Mouse (Mus musculus) liver, embryonic 14.5 days (tissue): ENCODE results near the gene Hmgcl. TPM values are rescaled to one million over a fixed set of nuclear protein-coding genes. Genes with fewer than 3 reads are reported as not detected.
"Not testable (repeated sequence)": the region's sequence is repeated elsewhere in the genome, so short reads cannot be mapped to it uniquely, and the experiment has no call there.

Experiments
- ATAC-seq: fragments of 200-750 bp; cut with Nextera tagmentation; 2 replicates; pipeline ENCODE4 v1.8.0; 2017; ENCODE audit warnings: moderate number of reproducible peaks, mild to moderate bottlenecking, moderate library complexity; ENCODE audit not compliant: insufficient read depth
- DNase-seq, 3 experiments: peaks; one replicate each; pipeline ENCODE4 v3.0.0-alpha.2; 2012 to 2013; ENCODE audit warnings: low read depth in 3 of 3, low spot score in 3 of 3
- H3K27ac ChIP-seq: fragments of 300-500 bp; sonication (generic); 2 replicates; pipeline ENCODE4 v1.5.1; 2014; ENCODE audit warnings: moderate library complexity, mild to moderate bottlenecking, control low read depth, inconsistent platforms
- H3K27me3 ChIP-seq: fragments of 300-500 bp; sonication (generic); 2 replicates; pipeline ENCODE4 v1.6.1; 2014; ENCODE audit warnings: mild to moderate bottlenecking, low read length, moderate library complexity; ENCODE audit not compliant: control insufficient read depth, insufficient read depth
- H3K36me3 ChIP-seq: fragments of 300-500 bp; sonication (generic); replicated peaks from 2 replicates; pipeline ENCODE4 v1.6.1; 2014; ENCODE audit warnings: low read depth; ENCODE audit not compliant: control insufficient read depth, insufficient read depth
- H3K4me1 ChIP-seq, 2 experiments: fragments of 200-500 bp in 1 of 2; fragments of 300-500 bp in 1 of 2; sonication (generic) in 1 of 2; replicated peaks; 2 replicates each; pipeline ENCODE4 v1.6.1; 2012 to 2014; ENCODE audit warnings: antibody characterized with exemption in 1 of 2, inconsistent platforms in 1 of 2, low read length in 1 of 2; ENCODE audit not compliant: control insufficient read depth in 2 of 2, insufficient read depth in 2 of 2
- H3K4me2 ChIP-seq: fragments of 300-500 bp; sonication (generic); 2 replicates; pipeline ENCODE4 v1.6.1; 2014; ENCODE audit warnings: low read depth, mild to moderate bottlenecking, control low read depth, moderate library complexity
- H3K4me3 ChIP-seq, 2 experiments: fragments of 200-500 bp in 1 of 2; fragments of 300-500 bp in 1 of 2; sonication (generic) in 1 of 2; 2 replicates each; pipeline ENCODE4 v1.5.1; 2012 to 2014; ENCODE audit warnings: low read depth in 2 of 2, low read length in 2 of 2, mild to moderate bottlenecking in 2 of 2, control low read depth in 1 of 2, inconsistent platforms in 1 of 2, moderate library complexity in 1 of 2; ENCODE audit not compliant: insufficient read depth in 1 of 2
- H3K9ac ChIP-seq: fragments of 300-500 bp; sonication (generic); replicated peaks from 2 replicates; pipeline ENCODE4 v1.6.1; 2014; ENCODE audit warnings: mild to moderate bottlenecking, control low read depth, moderate library complexity
- H3K9me3 ChIP-seq: fragments of 300-500 bp; sonication (generic); 2 replicates; pipeline ENCODE4 v1.6.1; 2016; ENCODE audit warnings: low read length, mixed read lengths; ENCODE audit not compliant: control insufficient read depth
- CTCF ChIP-seq: IDR thresholded peaks from 2 replicates; pipeline ENCODE4 v1.5.1; 2016; ENCODE audit warnings: antibody characterized with exemption, low read depth, control low read depth
- EP300 ChIP-seq: IDR thresholded peaks from 2 replicates; pipeline ENCODE4 v1.6.1; 2016; ENCODE audit warnings: antibody characterized with exemption, low read depth
- WGBS: fragments of 180-500 bp; shearing (Covaris S2); extraction: QIAGEN DNeasy Blood & Tissue Kit; methylation state at CpG from one replicate; pipeline ENCODE4 v1.1.7; 2014; ENCODE audit not compliant: insufficient replicate concordance; 5-methylcytosine and 5-hydroxymethylcytosine counted together
- polyA plus RNA-seq, 2 experiments: library from polyadenylated mRNA; depleted of rRNA in 1 of 2; stranded (reverse) in 1 of 2; unstranded in 1 of 2; fragments of >200 nt; fragmentation: Nextera tagmentation in 1 of 2; extraction: Ambion mirVana in 1 of 2; gene quantifications; 2 replicates each; pipeline versions ENCODE4 v1.2.1 to v1.2.3; 2012 to 2014

Gene Hmgcl
- polyA plus RNA-seq, 2 experiments = 43.4 to 71.9 TPM

- Histone ChIP-seq H3K4me2 (peak overlapping the region; percentile 77), H3K9me3 (no peaks in the 10 kb centered on the region), H3K36me3 (peaks cover 40% of the 10 kb centered on the region), H3K4me3 (peak overlapping the region; percentile 70 to 89), H3K27me3 (no peaks in the 10 kb centered on the region), H3K9ac (peak overlapping the region; percentile 86), H3K27ac (peak overlapping the region; percentile 45), H3K4me1 (peaks cover 9 to 13% of the 10 kb centered on the region in 2 experiments)
- WGBS = 2% methylated on average over 34 of the region's 35 CpGs
- no peak for TF ChIP-seq EP300
- no peak for TF ChIP-seq CTCF
- DNase-seq (no peak), ATAC-seq (peak; percentile 27)
These were observed 25.7 kb downstream of the Hmgcl start for GRCm38 (mm10) chr4:135971805-135972555.

- WGBS = 2% methylated on average over 19 of the region's 19 CpGs
- H3K9me3 ChIP-seq = no peaks in the 10 kb centered on the region
- H3K36me3 ChIP-seq = peaks cover 40% of the 10 kb centered on the region
- H3K27me3 ChIP-seq = no peaks in the 10 kb centered on the region
- H3K4me2 ChIP-seq = peak within 1 kb of the TSS; percentile 77
- ATAC-seq = peak; percentile 73
- peak; percentile 55 to 67 (median 59) for DNase-seq
- peaks cover 9 to 13% of the 10 kb centered on the region in 2 experiments for H3K4me1 ChIP-seq
- no peak for TF ChIP-seq EP300
- no peak for TF ChIP-seq CTCF
- peak within 1 kb of the TSS; percentile 86 for H3K9ac ChIP-seq
- peak within 1 kb of the TSS; percentile 70 to 89 for H3K4me3 ChIP-seq
- H3K27ac ChIP-seq = peak within 1 kb of the TSS; percentile 45
These were observed 26.3 kb downstream of the Hmgcl start, which contains the start of gene Lypla2 for GRCm38 (mm10) chr4:135972556-135972906. Gene Lypla2, minus strand, starts transcription at chr4:135972626.

GRCm38 (mm10) chr4:135972911-135973811, 26.9 kb downstream of the Hmgcl start:
- Histone ChIP-seq H3K27ac (peak overlapping the region; percentile 38), H3K9ac (peak overlapping the region; percentile 86), H3K4me3 (peak overlapping the region; percentile 70 to 89), H3K4me1 (peaks cover 9 to 13% of the 10 kb centered on the region in 2 experiments), H3K4me2 (peak overlapping the region; percentile 77), H3K36me3 (peaks cover 43% of the 10 kb centered on the region), H3K9me3 (no peaks in the 10 kb centered on the region), H3K27me3 (no peaks in the 10 kb centered on the region)
- ATAC-seq (no peak), DNase-seq (no peak)
- 31% methylated on average over 13 of the region's 13 CpGs for WGBS
- TF ChIP-seq EP300 (no peak), CTCF (no peak)

GRCm38 (mm10) chr4:135976146-135976545, 29.9 kb downstream of the Hmgcl start:
- Histone ChIP-seq H3K36me3 (peaks cover 50% of the 10 kb centered on the region), H3K4me1 (peaks cover 9 to 13% of the 10 kb centered on the region in 2 experiments), H3K4me3 (no peak overlapping the region), H3K9ac (no peak overlapping the region), H3K27me3 (no peaks in the 10 kb centered on the region), H3K9me3 (no peaks in the 10 kb centered on the region), H3K27ac (no peak overlapping the region), H3K4me2 (no peak overlapping the region)
- TF ChIP-seq EP300 = no peak
- TF ChIP-seq CTCF = no peak
- no peak for DNase-seq
- whole genome bisulfite sequencing = 89% methylated on average over 12 of the region's 12 CpGs
- ATAC-seq = no peak

- ATAC-seq = not testable (repeated sequence)
- WGBS = 87% methylated on average over 5 of the region's 5 CpGs
These were observed 34.0 kb downstream of the Hmgcl start for GRCm38 (mm10) chr4:135980223-135980622.

More at GRCm38 (mm10) chr4:135980223-135980622, 34.0 kb downstream of the Hmgcl start:
- not testable (repeated sequence) for H3K9ac ChIP-seq, H3K4me3 ChIP-seq, DNase-seq, H3K4me2 ChIP-seq, H3K27me3 ChIP-seq, H3K27ac ChIP-seq, H3K9me3 ChIP-seq, H3K4me1 ChIP-seq
- peaks cover 76% of the 10 kb centered on the region for H3K36me3 ChIP-seq
